Mouse (Mus musculus) kidney, postnatal 36 days (tissue): Measurements from ENCODE around the gene Rnf144a.

Experiments used
- DNase-seq, 2 experiments: peaks; one replicate each; pipeline ENCODE4 v3.0.0; 2021 to 2022; ENCODE audit warnings: mixed read lengths in 2 of 2

Rnf144a gene

DNA sequence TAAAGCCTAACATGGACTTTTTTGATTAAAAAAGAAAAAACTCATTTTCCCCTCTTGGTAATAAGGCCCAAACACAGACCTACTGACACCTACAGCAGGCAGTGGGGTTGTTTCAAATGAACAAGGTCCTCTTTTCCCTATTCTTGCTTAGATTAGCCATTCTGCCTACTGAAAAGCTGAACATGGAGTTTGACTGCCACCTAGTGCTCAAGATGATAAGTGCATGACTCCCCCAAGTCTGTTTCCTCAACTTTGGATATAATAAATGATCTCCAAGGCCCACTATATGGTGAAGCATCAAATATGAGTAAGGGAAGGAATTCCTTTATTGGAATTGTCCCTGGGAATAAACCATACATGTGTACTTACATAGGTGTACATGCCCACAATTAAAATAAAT is 103.5 kb downstream of the Rnf144a start:
- peak; percentile 26 to 74 for DNase-seq

- DNase-seq = no peak
Measured at GRCm38 (mm10) chr12:26310247-26310646, 104.8 kb downstream of the Rnf144a start.

DNA sequence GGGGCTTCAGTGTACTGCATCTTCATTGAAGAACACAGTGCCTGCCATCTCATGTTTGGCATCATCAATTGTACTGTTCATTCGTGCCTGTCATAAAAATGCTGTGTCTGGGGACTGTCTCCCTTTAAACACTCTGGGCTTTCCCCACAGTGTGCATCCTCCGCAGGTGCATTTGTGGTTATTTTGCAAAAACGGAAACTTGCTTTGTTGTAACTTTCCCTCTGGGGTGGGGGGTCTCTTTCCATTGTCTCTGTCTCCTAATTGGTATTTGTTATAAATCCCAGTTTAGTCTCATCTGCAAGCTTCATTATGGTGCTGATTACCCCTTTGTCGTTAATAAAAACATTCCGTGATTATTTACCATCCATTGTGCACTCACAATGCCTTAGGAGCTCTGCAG is 112.2 kb downstream of the Rnf144a start:
- no peak for DNase-seq

DNA sequence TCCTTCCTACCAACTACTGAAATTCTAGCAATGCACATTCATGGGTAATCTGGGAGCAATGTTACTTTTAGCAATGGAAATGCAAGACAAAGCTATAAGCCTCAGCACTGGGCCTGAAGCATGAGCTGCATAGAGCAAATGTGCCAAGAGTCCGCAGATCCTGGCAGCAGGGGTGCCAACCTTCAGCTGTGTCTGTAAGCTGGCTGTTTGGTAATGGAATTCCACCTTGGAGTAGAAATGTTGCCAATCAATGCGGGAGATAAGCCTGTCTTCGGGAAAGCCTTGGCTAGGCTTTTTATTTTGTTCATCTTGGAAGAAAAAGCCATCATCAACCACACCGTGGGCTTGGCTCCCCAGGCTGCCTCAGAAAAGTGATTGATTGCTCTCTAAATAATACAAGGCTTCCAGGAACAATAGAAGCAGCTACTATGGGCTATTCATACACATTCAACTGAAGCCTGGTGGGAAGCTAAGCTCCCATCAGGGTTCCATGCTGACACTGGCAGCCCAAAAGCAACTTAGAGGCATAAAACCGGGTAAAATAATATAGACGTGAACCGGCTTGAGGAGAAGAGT is 115.5 kb downstream of the Rnf144a start:
- DNase-seq = no peak

DNA sequence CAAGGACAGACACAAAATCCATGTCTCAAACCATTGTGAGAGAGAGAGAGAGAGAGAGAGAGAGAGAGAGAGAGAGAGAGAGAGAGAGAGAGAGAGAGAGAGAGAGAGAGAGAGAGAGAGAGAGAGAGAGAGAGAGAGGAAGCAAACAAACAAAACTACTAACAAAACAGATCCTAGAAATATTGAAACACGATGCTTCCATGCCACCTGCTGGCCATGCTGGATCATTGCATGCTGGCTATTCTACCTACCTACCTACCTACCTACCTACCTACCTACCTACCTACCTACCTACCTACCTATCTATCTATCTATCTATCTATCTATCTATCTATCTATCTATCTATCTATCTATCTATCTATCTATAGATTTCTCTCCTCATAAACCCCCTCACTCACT is 119.1 kb downstream of the Rnf144a start:
- DNase-seq = peak in 1 of 2 experiments; percentile 49

DNA sequence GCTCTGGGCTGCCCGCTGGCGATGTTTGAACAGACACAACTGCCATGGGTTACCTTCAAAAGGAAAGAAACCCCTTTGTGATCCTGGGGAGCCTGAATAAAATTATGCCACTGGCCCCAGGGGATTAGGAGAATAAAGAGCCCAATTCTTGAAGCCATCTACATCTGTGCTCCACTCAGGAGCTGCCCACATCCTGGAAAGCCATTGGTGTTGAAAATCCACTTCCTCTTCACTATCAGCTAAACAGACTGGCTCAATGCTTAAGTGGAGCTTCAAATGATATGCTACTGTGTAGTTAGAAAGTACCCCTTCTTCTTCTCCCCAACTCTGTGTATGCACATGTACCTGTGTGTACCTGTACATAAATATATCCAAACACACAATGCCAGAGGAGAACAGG is 125.9 kb downstream of the Rnf144a start:
- DNase-seq = no peak

GRCm38 (mm10) chr12:26288347-26288746 is 126.7 kb downstream of the Rnf144a start:
- DNase-seq = no peak

DNA sequence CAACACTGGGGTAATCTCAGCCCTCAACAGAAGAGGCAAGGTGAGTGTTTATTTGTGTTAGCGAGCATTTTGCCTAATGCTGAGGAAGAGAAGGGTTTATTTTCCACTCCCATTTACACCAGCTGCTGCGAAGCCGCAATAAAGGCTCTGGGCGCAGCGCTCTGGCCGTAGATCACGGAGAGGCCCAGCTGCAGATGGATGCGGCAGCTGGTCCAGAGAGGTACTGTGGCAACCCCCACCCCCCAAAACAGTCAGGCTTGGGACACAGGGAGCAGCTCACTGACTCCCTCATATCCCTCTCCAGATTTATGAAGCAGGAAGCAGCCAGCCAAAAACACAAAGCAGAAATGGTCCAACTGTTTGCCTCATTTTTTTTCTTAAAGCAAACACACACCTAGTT is 129.1 kb downstream of the Rnf144a start:
- no peak for DNase-seq

- no peak for DNase-seq
Measured at GRCm38 (mm10) chr12:26285460-26285859, 129.6 kb downstream of the Rnf144a start.

DNA sequence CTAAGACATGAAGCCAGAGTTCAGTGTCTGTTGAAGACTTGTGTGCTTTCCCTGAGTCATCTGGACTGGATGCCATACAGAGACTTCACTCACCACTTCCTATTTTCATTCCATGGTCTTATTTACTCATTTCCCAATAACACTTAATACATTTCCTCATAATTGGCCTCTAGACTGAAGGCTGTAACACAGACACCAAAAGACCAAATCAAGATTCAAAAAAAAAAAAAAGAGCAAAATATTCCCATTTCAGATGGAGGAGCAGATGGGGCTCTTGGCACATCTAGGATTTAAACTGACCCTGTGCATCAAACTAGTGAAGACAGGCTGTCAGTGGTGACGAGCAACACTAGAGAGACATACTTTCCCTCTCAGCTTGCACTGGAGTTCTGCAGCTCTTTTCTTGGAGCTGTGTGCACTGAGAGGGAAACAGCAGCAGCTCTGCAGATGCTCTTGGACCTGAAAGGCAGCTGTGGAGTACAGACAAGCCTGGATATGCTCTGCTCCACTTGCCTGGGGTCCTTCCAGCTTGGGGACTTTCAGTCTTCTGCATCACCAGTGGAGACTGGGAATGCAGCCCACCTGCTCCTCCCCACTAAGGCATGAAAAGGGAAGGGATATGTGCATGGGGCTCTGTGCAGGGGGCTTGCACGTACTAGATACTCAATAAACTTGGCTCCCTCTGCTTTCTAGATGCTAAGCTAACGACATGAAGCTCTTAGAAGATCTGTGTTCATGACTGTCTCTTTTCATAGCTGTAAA is 134.2 kb downstream of the Rnf144a start:
- no peak for DNase-seq

GRCm38 (mm10) chr12:26277002-26277669 is 137.9 kb downstream of the Rnf144a start:
- DNase-seq = peak; percentile 18 to 69

GRCm38 (mm10) chr12:26276556-26276955 is 138.5 kb downstream of the Rnf144a start:
- no peak for DNase-seq
